Mouse (Mus musculus) stomach, postnatal 0 days (tissue): ENCODE data around the gene Dnase1l2.

Source experiments
- CTCF ChIP-seq: IDR thresholded peaks from 2 replicates; pipeline ENCODE4 v1.5.1; 2016; ENCODE audit warnings: antibody characterized with exemption, low read depth, mild to moderate bottlenecking, moderate library complexity
- EP300 ChIP-seq: optimal IDR thresholded peaks from 2 replicates; pipeline ENCODE3; 2016; ENCODE audit warnings: antibody characterized with exemption

DNA sequence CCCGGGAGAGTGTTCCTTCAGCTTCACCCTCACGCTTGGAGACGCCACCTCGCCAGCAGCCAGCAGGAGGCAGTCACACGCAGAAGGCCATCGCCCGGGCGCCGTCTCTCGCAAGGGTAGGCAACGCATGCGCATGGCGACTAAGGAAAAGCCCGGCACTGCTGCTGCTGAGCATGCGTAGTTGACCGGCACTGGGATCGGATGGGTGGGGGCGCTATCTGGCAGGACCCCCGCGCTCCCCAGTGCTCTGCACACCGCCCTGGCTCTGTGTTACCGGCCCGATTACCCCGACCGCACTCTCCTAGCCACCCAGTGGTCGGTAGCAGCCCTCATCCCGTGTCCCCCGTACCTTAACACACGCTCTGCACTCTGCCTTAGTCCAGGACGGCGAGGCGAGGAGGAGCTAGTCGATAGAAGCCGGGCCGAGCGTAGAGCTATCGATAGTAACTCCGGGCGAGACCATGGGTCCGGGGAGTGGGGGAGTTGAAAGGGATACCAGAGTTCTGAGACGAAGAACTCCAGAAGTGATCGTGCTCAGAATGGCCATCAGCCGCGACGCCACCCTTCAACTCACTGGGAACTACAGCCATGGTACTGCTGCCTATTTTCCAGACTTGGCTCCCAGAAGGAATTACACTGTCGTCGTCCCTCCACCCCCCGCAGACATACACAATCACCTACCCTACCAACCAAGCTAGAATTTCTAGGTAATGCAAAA lies 35.9 kb upstream of the Dnase1l2 start, which contains the start of gene Mlst8:
- TF ChIP-seq EP300 (no peak), CTCF (peak; percentile 94)
